ENCODE assay signal across 18 mouse cellular contexts in genomic region chr4:135880018-135880417, GRCm38 (mm10).
"Had no signal": no experiment of that assay in that cellular context is flagged by ENCODE, and none has a peak within 500 bp of the region (broad histone marks: within the 10 kb centered on the region; RNA-seq: fewer than 3 reads in every experiment).

No protein-coding gene starts in this region.

- H3K27me3 ChIP-seq: limb, embryonic 12.5 days; limb, embryonic 15.5 days; midbrain, embryonic 13.5 days; neural tube, embryonic 12.5 days; stomach, embryonic 15.5 days had no signal

- H3K9me3 ChIP-seq: limb, embryonic 12.5 days; limb, embryonic 15.5 days; midbrain, embryonic 13.5 days; neural tube, embryonic 12.5 days; stomach, embryonic 15.5 days had no signal

- H3K4me3 ChIP-seq: left cerebral cortex, adult 2 months; limb, embryonic 12.5 days; limb, embryonic 15.5 days; midbrain, embryonic 13.5 days; neural tube, embryonic 12.5 days; stomach, embryonic 15.5 days had no signal

- H3K27ac ChIP-seq: left cerebral cortex, adult 2 months; limb, embryonic 12.5 days; limb, embryonic 15.5 days; liver, embryonic 14.5 days; macrophage; midbrain, embryonic 13.5 days; neural tube, embryonic 12.5 days; stomach, embryonic 15.5 days had no signal

- H3K36me3 ChIP-seq: limb, embryonic 12.5 days; limb, embryonic 15.5 days; midbrain, embryonic 13.5 days; neural tube, embryonic 12.5 days; stomach, embryonic 15.5 days had no signal

- DNase-seq: kidney, adult 18-20 months; kidney, adult 9 months; kidney, postnatal 25 days; layer of hippocampus, postnatal 36 days; liver, postnatal 0 days; lung, embryonic 14.5 days; retina, postnatal 1 day; right cerebral cortex, postnatal 25 days; spleen, adult 18-20 months; thymus, postnatal 36 days had no signal
